In the genomic region with DNA sequence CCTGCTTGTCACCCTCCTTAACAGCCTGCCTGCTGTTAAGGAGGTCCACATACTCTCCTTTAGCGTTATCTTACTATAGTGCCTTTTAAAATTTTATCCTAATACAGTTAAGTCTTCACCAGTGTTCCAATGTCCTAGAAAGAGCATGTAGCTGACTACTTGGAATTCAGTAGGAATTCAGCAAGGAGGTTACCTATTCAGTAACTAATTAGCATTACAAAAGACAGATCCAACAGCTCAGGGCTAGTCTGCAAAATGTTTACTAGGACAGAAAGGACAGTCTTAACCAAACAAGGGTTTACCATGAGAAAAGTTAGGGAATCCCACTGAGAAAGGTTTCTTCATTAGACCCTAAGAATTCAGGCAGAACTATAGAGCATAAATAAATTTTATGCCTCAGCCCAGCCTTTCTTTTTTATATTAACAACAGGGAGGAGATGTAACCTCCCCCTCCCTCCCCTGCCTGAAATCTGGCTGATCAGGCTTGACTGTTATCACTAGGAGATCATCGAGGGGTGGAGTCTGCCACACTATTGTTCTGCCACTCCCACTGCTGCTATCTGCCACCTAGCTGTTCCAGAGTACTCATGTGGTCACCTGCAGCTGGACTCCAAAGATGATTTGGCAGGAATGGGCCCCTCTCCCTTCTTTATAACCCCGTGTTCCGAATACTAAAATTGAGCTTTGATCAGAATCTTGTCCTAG, we compare ENCODE assay signal across 12 mouse cellular contexts. TPM values are rescaled to one million over a fixed set of nuclear protein-coding genes. Genes with fewer than 3 reads are reported as not detected.
"Had no signal": no experiment of that assay in that cellular context is flagged by ENCODE, and none has a peak within 500 bp of the region (broad histone marks: within the 10 kb centered on the region; RNA-seq: fewer than 3 reads in every experiment).

No protein-coding gene starts in this region.

RNA-seq across cellular contexts. Expression of a gene that starts 16.2 kb away (rescaled TPM):
- total RNA-seq: neutrophil, adult 5-6 weeks had no signal
- polyA plus RNA-seq: neural tube, embryonic 13.5 days; neural tube, embryonic 14.5 days; neural tube, embryonic 15.5 days; small intestine, adult 2 months; spleen, adult 2 months; stomach, embryonic 14.5 days; stomach, embryonic 16.5 days; stomach, postnatal 0 days had no signal

RNA-seq across cellular contexts. Expression of a gene that starts 43.5 kb away (rescaled TPM):
- polyA plus RNA-seq: neural tube, embryonic 13.5 days; neural tube, embryonic 14.5 days; neural tube, embryonic 15.5 days; spleen, adult 2 months; stomach, embryonic 14.5 days; stomach, embryonic 15.5 days; stomach, embryonic 16.5 days; stomach, postnatal 0 days; testis, adult 2 months; urinary bladder, adult 2 months had no signal
